Mouse (Mus musculus): Measurements from ENCODE around the gene Lrp8.

DNA sequence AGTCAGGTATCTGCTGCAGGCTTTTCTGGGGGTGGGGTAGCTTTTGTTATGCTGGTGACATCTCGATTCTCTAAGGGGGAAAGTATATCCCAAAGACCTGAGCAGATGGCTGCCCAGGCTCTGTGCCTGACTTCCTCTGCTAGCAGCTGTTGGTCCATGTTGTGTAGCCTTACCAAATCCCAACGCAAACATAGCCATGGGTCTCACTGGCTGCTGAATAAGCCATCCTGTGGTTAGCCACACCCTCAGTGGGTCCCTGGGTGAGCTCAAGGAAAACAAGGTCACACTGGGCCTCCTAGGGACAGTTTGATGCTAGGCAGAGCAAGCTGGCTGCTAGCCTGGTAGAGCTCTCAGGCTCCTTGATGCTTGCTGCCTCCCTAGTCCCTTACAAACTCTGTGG is 27.6 kb downstream of the Lrp8 start:
- TF ChIP-seq MAX (IDR thresholded peaks at IDR 0.05; ENCODE audit: low read depth) (no peak), POLR2A (IDR thresholded peaks at IDR 0.05; ENCODE audit: insufficient read length, low read depth) (no peak)
